Mouse (Mus musculus): Measurements from ENCODE around the gene Enpp7. TPM values are rescaled to one million over a fixed set of nuclear protein-coding genes. Genes with fewer than 3 reads are reported as not detected.

The Enpp7 gene
- polyA plus RNA-seq (2014; fragmentation: Nextera tagmentation; extraction: Ambion mirVana): not detected in 2 replicates

DNA sequence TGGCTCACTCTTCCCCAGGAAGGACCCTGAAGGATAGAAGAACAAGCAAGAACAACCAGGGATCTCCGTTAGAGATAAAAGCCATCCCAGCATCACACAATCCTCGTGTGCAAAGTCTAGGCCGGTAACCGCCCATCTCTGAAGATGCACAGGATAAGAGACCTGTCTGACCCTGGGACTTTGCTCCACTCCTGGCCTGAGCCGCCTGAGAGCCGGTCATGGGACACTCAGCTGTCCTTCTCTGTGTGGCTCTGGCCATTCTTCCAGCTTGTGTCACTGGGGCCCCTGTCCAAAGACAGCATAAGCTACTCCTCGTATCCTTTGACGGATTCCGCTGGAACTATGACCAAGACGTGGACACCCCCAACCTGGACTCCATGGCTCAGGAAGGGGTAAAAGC is at the start of gene Enpp7:
Gene Enpp7 (plus strand): TSS at position 190 of the 400 bp plus-strand sequence.
- no peak within 1 kb of the TSS for H3K4me2 ChIP-seq (ENCODE audit: low read depth, severe bottlenecking)
- no peak for DNase-seq (ENCODE audit: low spot score)
- H3K9ac ChIP-seq (ENCODE audit: low read length): no peak within 1 kb of the TSS
- no peak for ATAC-seq (ENCODE audit: insufficient number of reproducible peaks, low FRiP score, low TSS enrichment, low read depth)
- no peaks in the 10 kb centered on the region for H3K27me3 ChIP-seq (ENCODE audit: control insufficient read depth, insufficient read depth, low read length)
- no peaks in the 10 kb centered on the region for H3K4me1 ChIP-seq (ENCODE audit: control insufficient read depth, insufficient read depth, low read length)
- no peak within 1 kb of the TSS for H3K27ac ChIP-seq (replicated peaks; ENCODE audit: low read depth, low read length)
- no peak within 1 kb of the TSS for H3K4me3 ChIP-seq (ENCODE audit: low read depth, low read length)
- H3K9me3 ChIP-seq (ENCODE audit: control insufficient read depth, low read length): no peaks in the 10 kb centered on the region
- H3K36me3 ChIP-seq (ENCODE audit: control insufficient read depth, insufficient read depth, low read length): no peaks in the 10 kb centered on the region
- WGBS: 88% methylated on average over 10 of the region's 10 CpGs

DNA sequence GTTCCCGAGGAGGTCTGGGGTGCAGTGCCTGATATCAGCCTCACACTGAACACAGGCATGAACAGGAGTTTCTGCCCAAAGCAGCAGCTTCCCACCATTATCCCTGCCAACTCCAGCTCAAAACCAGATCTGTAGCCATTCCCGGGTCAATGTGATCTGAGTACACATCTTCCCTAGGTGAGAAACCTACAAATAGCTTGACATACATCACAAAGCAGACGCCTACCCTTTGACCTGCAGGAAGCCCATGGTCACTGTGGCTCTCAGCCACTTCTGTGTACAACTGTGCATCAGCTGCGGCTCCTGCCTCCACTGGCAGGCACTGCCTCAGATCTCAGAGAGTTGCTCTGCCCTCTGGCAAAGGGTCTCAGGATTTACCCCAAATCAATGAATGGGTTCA is 48.3 kb upstream of the Enpp7 start:
- Histone ChIP-seq H3K27ac (replicated peaks; ENCODE audit: low read depth, low read length) (no peak overlapping the region), H3K4me3 (ENCODE audit: low read depth, low read length) (no peak overlapping the region), H3K27me3 (ENCODE audit: control insufficient read depth, insufficient read depth, low read length) (no peaks in the 10 kb centered on the region; the same call in 1 of the 2 replicates), H3K36me3 (ENCODE audit: control insufficient read depth, insufficient read depth, low read length) (no peaks in the 10 kb centered on the region), H3K9me3 (ENCODE audit: control insufficient read depth, low read length) (no peaks in the 10 kb centered on the region), H3K4me2 (ENCODE audit: low read depth, severe bottlenecking) (no peak overlapping the region), H3K4me1 (ENCODE audit: control insufficient read depth, insufficient read depth, low read length) (no peaks in the 10 kb centered on the region), H3K9ac (ENCODE audit: low read length) (no peak overlapping the region)
- WGBS: 81% methylated on average over 4 of the region's 4 CpGs
- no peak for DNase-seq (ENCODE audit: low spot score)
- ATAC-seq (ENCODE audit: insufficient number of reproducible peaks, low FRiP score, low TSS enrichment, low read depth): no peak

DNA sequence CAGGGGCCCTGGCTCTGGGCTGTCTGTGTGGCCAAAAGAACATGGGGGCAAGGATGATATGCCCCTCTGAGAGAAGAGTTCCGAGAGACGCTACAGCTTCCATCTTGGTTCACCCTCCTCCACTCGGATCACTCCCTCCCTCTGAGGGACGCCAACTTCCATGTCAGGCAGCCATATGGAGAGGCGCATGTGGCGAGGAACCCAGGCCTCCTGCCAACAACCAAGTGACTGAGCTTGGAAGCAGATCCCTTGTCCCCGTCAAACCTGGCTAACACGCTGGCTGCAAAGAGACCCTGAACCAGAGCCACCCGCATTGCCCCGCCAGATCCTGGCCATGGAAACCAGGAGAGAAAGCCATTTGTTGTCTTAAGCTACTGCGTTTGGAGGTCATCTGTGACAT is 47.4 kb upstream of the Enpp7 start:
- Histone ChIP-seq H3K4me1 (ENCODE audit: control insufficient read depth, insufficient read depth, low read length) (no peaks in the 10 kb centered on the region), H3K4me2 (ENCODE audit: low read depth, severe bottlenecking) (no peak overlapping the region), H3K9ac (ENCODE audit: low read length) (no peak overlapping the region), H3K27ac (replicated peaks; ENCODE audit: low read depth, low read length) (no peak overlapping the region), H3K36me3 (ENCODE audit: control insufficient read depth, insufficient read depth, low read length) (no peaks in the 10 kb centered on the region), H3K27me3 (ENCODE audit: control insufficient read depth, insufficient read depth, low read length) (no peaks in the 10 kb centered on the region; the same call in 1 of the 2 replicates), H3K9me3 (ENCODE audit: control insufficient read depth, low read length) (no peaks in the 10 kb centered on the region), H3K4me3 (ENCODE audit: low read depth, low read length) (no peak overlapping the region)
- 81% methylated on average over 11 of the region's 11 CpGs for WGBS
- DNase-seq (ENCODE audit: low spot score) (no peak), ATAC-seq (ENCODE audit: insufficient number of reproducible peaks, low FRiP score, low TSS enrichment, low read depth) (no peak)

DNA sequence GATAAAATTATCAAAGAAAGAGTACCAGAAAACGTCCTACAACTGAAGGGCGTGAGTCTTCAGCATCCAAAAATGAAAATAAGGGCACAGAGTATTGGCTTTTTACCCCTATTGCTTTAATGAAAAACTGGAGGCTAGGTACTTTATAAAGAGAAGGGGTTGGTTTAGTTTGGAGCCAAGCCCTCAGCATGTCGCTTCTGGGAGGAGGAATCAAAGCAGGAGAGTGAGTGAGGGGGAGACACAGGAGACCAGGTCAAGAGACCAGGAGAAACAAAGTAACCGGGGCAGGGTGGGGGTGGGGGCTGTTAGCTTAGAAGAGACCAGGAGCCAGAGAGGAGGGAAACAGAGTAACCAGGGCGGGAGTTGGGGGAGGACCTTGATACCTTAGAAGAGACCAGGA is 46.7 kb upstream of the Enpp7 start:
- Histone ChIP-seq H3K9me3 (ENCODE audit: control insufficient read depth, low read length) (no peaks in the 10 kb centered on the region), H3K9ac (ENCODE audit: low read length) (no peak overlapping the region), H3K36me3 (ENCODE audit: control insufficient read depth, insufficient read depth, low read length) (no peaks in the 10 kb centered on the region), H3K27me3 (ENCODE audit: control insufficient read depth, insufficient read depth, low read length) (no peaks in the 10 kb centered on the region; the same call in 1 of the 2 replicates), H3K27ac (replicated peaks; ENCODE audit: low read depth, low read length) (no peak overlapping the region), H3K4me1 (ENCODE audit: control insufficient read depth, insufficient read depth, low read length) (no peaks in the 10 kb centered on the region), H3K4me3 (ENCODE audit: low read depth, low read length) (no peak overlapping the region), H3K4me2 (ENCODE audit: low read depth, severe bottlenecking) (no peak overlapping the region)
- ATAC-seq (ENCODE audit: insufficient number of reproducible peaks, low FRiP score, low TSS enrichment, low read depth) (no peak), DNase-seq (ENCODE audit: low spot score) (no peak)
- WGBS: 60% methylated on average over 5 of the region's 5 CpGs

DNA sequence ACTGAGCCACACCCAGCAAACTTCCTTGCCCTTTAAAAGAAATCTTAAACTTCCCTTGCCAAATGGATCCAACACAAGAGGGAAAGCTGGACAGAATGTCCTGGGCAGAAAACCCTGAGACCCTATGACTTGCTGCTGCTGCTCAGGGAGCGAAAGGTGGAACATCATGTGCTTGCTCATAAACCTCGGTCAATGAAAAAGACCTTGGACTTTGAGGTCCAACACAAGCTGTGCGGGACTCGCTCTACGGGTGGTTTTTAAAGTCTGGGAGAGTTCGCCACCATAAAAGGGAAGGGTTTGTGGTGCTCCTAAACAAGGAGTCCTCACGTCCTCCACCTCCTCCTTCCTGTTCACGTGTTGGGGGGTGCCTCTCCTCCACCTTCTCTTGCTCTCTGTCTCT is 42.1 kb upstream of the Enpp7 start:
- no peak overlapping the region for H3K4me3 ChIP-seq (ENCODE audit: low read depth, low read length)
- H3K9me3 ChIP-seq (ENCODE audit: control insufficient read depth, low read length): no peaks in the 10 kb centered on the region
- ATAC-seq (ENCODE audit: insufficient number of reproducible peaks, low FRiP score, low TSS enrichment, low read depth) (no peak), DNase-seq (ENCODE audit: low spot score) (no peak)
- 83% methylated on average over 8 of the region's 8 CpGs for WGBS
- H3K4me2 ChIP-seq (ENCODE audit: low read depth, severe bottlenecking): no peak overlapping the region
- no peak overlapping the region for H3K9ac ChIP-seq (ENCODE audit: low read length)
- no peaks in the 10 kb centered on the region for H3K4me1 ChIP-seq (ENCODE audit: control insufficient read depth, insufficient read depth, low read length)
- H3K27ac ChIP-seq (replicated peaks; ENCODE audit: low read depth, low read length): no peak overlapping the region
- H3K36me3 ChIP-seq (ENCODE audit: control insufficient read depth, insufficient read depth, low read length): no peaks in the 10 kb centered on the region
- no peaks in the 10 kb centered on the region; the same call in 1 of the 2 replicates for H3K27me3 ChIP-seq (ENCODE audit: control insufficient read depth, insufficient read depth, low read length)

DNA sequence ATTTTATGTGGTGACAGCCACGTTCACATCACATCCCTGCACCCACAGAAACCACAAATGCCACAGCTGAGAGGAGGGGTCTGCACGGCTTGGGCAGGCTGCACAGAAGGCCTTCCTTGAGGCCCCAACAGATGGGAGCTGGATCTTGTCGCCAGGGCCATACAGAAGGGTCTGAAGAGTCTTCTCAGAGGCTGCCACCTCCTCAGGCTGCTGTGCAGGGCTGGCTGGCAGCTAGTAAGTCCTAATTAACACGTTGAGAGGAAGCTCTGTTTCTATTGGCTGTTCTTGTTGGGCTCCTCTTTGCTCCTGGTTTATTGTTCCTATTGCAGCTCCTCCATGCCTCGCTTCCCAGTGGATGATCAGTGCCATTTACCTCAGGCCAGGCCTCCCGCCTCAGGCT is 33.0 kb upstream of the Enpp7 start:
- Histone ChIP-seq H3K27ac (replicated peaks; ENCODE audit: low read depth, low read length) (no peak overlapping the region), H3K4me2 (ENCODE audit: low read depth, severe bottlenecking) (no peak overlapping the region), H3K36me3 (ENCODE audit: control insufficient read depth, insufficient read depth, low read length) (no peaks in the 10 kb centered on the region), H3K9ac (ENCODE audit: low read length) (peak overlapping the region; percentile 4; the same call in 1 of the 2 replicates), H3K9me3 (ENCODE audit: control insufficient read depth, low read length) (no peaks in the 10 kb centered on the region), H3K4me1 (ENCODE audit: control insufficient read depth, insufficient read depth, low read length) (peaks cover 8% of the 10 kb centered on the region), H3K27me3 (ENCODE audit: control insufficient read depth, insufficient read depth, low read length) (no peaks in the 10 kb centered on the region), H3K4me3 (ENCODE audit: low read depth, low read length) (no peak overlapping the region)
- ATAC-seq (ENCODE audit: insufficient number of reproducible peaks, low FRiP score, low TSS enrichment, low read depth): no peak
- 42% methylated on average over 6 of the region's 6 CpGs for WGBS
- DNase-seq (ENCODE audit: low spot score): no peak

DNA sequence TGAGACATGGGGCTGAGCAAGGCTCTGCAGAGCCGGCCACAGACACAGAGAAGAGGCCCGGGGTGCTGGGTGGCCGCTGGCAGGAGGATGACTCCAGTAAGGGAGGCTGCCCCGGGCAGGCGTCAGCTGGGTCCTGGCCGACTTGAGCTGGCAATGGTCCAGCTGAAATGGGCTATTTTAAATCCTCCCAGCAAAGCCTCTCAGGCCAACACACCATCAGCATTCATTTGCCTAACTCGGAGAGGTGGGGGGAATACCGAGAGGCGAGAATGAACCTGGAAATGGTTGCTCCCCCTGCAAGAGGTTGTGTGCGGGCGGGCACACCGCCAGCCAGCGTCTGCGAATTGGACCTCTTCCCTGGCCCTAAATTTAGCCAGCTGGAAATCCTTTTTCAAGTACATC is 30.9 kb upstream of the Enpp7 start:
- H3K27me3 ChIP-seq (ENCODE audit: control insufficient read depth, insufficient read depth, low read length): no peaks in the 10 kb centered on the region
- no peak overlapping the region for H3K4me2 ChIP-seq (ENCODE audit: low read depth, severe bottlenecking)
- H3K9ac ChIP-seq (ENCODE audit: low read length): no peak overlapping the region
- no peaks in the 10 kb centered on the region for H3K9me3 ChIP-seq (ENCODE audit: control insufficient read depth, low read length)
- H3K27ac ChIP-seq (replicated peaks; ENCODE audit: low read depth, low read length): no peak overlapping the region
- 80% methylated on average over 14 of the region's 14 CpGs for WGBS
- no peaks in the 10 kb centered on the region for H3K36me3 ChIP-seq (ENCODE audit: control insufficient read depth, insufficient read depth, low read length)
- H3K4me1 ChIP-seq (ENCODE audit: control insufficient read depth, insufficient read depth, low read length): peaks cover 8% of the 10 kb centered on the region; the same call in 1 of the 2 replicates
- no peak overlapping the region for H3K4me3 ChIP-seq (ENCODE audit: low read depth, low read length)
- no peak for DNase-seq (ENCODE audit: low spot score)
- no peak for ATAC-seq (ENCODE audit: insufficient number of reproducible peaks, low FRiP score, low TSS enrichment, low read depth)

DNA sequence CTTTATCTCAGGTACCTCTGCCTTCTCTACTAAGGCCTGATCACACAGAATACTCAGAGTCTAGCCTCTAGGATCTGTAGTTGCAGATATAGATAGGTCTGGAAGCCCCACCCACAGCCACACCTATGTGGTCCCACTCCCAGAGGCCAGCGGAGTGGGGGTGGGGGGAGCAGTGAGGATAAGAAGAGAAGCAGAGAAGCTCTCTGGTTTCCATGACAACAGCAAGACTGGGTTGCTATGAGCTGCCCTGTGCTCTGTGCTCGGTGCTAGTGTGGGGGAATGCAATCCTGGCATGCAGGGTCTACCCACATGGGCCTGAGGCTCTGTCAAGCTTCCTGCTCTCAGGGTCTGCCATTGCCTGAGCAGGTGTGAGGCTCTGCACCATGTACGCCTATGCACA is 27.3 kb upstream of the Enpp7 start:
- DNase-seq (ENCODE audit: low spot score) (no peak), ATAC-seq (ENCODE audit: insufficient number of reproducible peaks, low FRiP score, low TSS enrichment, low read depth) (no peak)
- H3K36me3 ChIP-seq (ENCODE audit: control insufficient read depth, insufficient read depth, low read length): no peaks in the 10 kb centered on the region
- H3K9me3 ChIP-seq (ENCODE audit: control insufficient read depth, low read length): no peaks in the 10 kb centered on the region
- no peak overlapping the region for H3K4me2 ChIP-seq (ENCODE audit: low read depth, severe bottlenecking)
- H3K4me3 ChIP-seq (ENCODE audit: low read depth, low read length): no peak overlapping the region
- 0 out of 2 replicates have a peak, but pooled peaks cover 5% of the 10 kb centered on the region for H3K4me1 ChIP-seq (ENCODE audit: control insufficient read depth, insufficient read depth, low read length)
- no peak overlapping the region for H3K27ac ChIP-seq (replicated peaks; ENCODE audit: low read depth, low read length)
- WGBS: 61% methylated on average over 3 of the region's 3 CpGs
- no peaks in the 10 kb centered on the region for H3K27me3 ChIP-seq (ENCODE audit: control insufficient read depth, insufficient read depth, low read length)
- no peak overlapping the region for H3K9ac ChIP-seq (ENCODE audit: low read length)

DNA sequence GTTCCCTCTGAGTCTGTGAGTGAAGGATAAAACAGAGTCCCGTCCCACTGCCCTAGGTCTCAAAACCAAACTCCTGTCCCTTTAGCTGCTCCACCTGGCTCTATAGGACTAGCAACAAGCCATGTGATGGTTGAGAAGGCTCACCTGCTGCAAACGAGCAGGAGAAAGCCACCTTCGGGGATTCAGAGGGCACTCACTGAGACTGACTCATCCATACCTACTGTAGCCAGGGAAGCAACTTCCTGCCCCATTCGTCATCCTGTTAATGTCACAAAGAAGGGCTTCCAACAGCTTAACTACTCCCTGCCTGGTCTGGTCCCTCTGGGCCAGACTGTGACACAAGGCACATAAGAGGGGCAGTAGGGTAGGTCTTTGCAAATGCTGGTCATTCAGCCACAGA is 25.5 kb upstream of the Enpp7 start:
- 65% methylated on average over 4 of the region's 4 CpGs for WGBS
- H3K27me3 ChIP-seq (ENCODE audit: control insufficient read depth, insufficient read depth, low read length): no peaks in the 10 kb centered on the region
- no peak overlapping the region for H3K9ac ChIP-seq (ENCODE audit: low read length)
- H3K27ac ChIP-seq (replicated peaks; ENCODE audit: low read depth, low read length): no peak overlapping the region
- no peak overlapping the region for H3K4me3 ChIP-seq (ENCODE audit: low read depth, low read length)
- H3K36me3 ChIP-seq (ENCODE audit: control insufficient read depth, insufficient read depth, low read length): no peaks in the 10 kb centered on the region
- H3K9me3 ChIP-seq (ENCODE audit: control insufficient read depth, low read length): no peaks in the 10 kb centered on the region
- ATAC-seq (ENCODE audit: insufficient number of reproducible peaks, low FRiP score, low TSS enrichment, low read depth) (no peak), DNase-seq (ENCODE audit: low spot score) (no peak)
- 0 out of 2 replicates have a peak, but pooled peaks cover 5% of the 10 kb centered on the region for H3K4me1 ChIP-seq (ENCODE audit: control insufficient read depth, insufficient read depth, low read length)
- H3K4me2 ChIP-seq (ENCODE audit: low read depth, severe bottlenecking): no peak overlapping the region
